Mouse (Mus musculus) erythroblast, embryonic 14.5 days (primary cell): ENCODE measurements around the gene Thsd4.

Experiments
- GATA1 ChIP-seq: IDR thresholded peaks from 2 replicates; pipeline ENCODE4 v1.6.1; 2012; ENCODE audit warnings: low read length, inconsistent platforms, mixed read lengths
- TAL1 ChIP-seq: IDR thresholded peaks from 3 replicates; pipeline ENCODE4 v1.6.1; 2012; ENCODE audit warnings: low read length, inconsistent platforms, mixed read lengths

DNA sequence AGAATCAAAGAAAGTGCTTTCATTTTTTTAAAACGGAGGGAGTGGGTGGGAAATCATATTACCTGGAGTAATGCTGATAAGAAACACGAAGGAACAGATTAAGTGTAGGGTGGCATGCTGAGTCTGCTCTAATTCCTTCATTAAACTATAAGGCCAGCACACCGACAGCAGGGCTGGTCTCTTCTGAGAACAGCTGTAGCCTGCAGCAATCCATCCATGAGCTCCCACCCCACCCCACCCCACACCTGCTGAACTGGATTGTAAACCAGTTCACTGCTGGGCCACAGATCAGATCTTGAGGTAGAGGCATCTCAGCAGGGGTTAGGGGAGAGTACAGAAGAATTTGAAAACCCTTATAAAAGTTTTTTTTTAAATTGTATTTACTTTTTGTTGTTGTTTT, 566.6 kb downstream of the Thsd4 start:
- TF ChIP-seq GATA1 (no peak), TAL1 (no peak)
